Mouse (Mus musculus) embryonic facial prominence, embryonic 14.5 days (tissue): Measurements from ENCODE around the gene Ctc1. TPM values are rescaled to one million over a fixed set of nuclear protein-coding genes. Genes with fewer than 3 reads are reported as not detected.

Experiments used
- ATAC-seq: fragments of 200-750 bp; cut with Nextera tagmentation; 2 replicates; pipeline ENCODE4 v1.8.0; 2017; ENCODE audit warnings: low read depth, moderate number of reproducible peaks, moderate TSS enrichment
- DNase-seq: peaks from one replicate; pipeline ENCODE4 v3.0.0-alpha.2; 2015; ENCODE audit warnings: low spot score
- H3K27ac ChIP-seq: fragments of 300-500 bp; sonication (generic); replicated peaks from 2 replicates; pipeline ENCODE4 v1.5.1; 2014; ENCODE audit warnings: low read depth, mild to moderate bottlenecking, low read length, moderate library complexity
- H3K27me3 ChIP-seq: fragments of 300-500 bp; sonication (generic); replicated peaks from 2 replicates; pipeline ENCODE4 v1.6.1; 2014; ENCODE audit warnings: low read length; ENCODE audit not compliant: control insufficient read depth, insufficient read depth
- H3K36me3 ChIP-seq: fragments of 300-500 bp; sonication (generic); 2 replicates; pipeline ENCODE4 v1.6.1; 2014; ENCODE audit warnings: low read length, mixed read lengths; ENCODE audit not compliant: control insufficient read depth, insufficient read depth
- H3K4me1 ChIP-seq: fragments of 300-500 bp; sonication (generic); 2 replicates; pipeline ENCODE4 v1.6.1; 2014; ENCODE audit warnings: antibody characterized with exemption, low read length; ENCODE audit not compliant: control insufficient read depth, insufficient read depth
- H3K4me2 ChIP-seq: fragments of 300-500 bp; sonication (generic); 2 replicates; pipeline ENCODE4 v1.6.1; 2014; ENCODE audit warnings: low read depth, mild to moderate bottlenecking, low read length, moderate library complexity, mixed read lengths
- H3K4me3 ChIP-seq: fragments of 300-500 bp; sonication (generic); 2 replicates; pipeline ENCODE4 v1.5.1; 2014; ENCODE audit warnings: low read depth, mild to moderate bottlenecking, low read length
- H3K9ac ChIP-seq: fragments of 300-500 bp; sonication (generic); 2 replicates; pipeline ENCODE4 v1.6.1; 2014; ENCODE audit warnings: low read depth, mild to moderate bottlenecking, low read length, moderate library complexity, mixed read lengths
- H3K9me3 ChIP-seq: fragments of 300-500 bp; sonication (generic); 2 replicates; pipeline ENCODE4 v1.6.1; 2016; ENCODE audit warnings: low read length; ENCODE audit not compliant: control insufficient read depth
- WGBS: fragments of 180-500 bp; shearing (Covaris S2); extraction: QIAGEN DNeasy Blood & Tissue Kit; methylation state at CpG from one replicate; pipeline ENCODE4 v1.1.7; 2014; 5-methylcytosine and 5-hydroxymethylcytosine counted together
- polyA plus RNA-seq: library from polyadenylated mRNA; unstranded; fragments of >200 nt; fragmentation: Nextera tagmentation; extraction: Ambion mirVana; gene quantifications from 2 replicates; pipeline ENCODE4 v1.2.1, GENCODE M21; 2014

Ctc1 gene
- polyA plus RNA-seq, 1 experiment from 2014 or later = 36.5 TPM

DNA sequence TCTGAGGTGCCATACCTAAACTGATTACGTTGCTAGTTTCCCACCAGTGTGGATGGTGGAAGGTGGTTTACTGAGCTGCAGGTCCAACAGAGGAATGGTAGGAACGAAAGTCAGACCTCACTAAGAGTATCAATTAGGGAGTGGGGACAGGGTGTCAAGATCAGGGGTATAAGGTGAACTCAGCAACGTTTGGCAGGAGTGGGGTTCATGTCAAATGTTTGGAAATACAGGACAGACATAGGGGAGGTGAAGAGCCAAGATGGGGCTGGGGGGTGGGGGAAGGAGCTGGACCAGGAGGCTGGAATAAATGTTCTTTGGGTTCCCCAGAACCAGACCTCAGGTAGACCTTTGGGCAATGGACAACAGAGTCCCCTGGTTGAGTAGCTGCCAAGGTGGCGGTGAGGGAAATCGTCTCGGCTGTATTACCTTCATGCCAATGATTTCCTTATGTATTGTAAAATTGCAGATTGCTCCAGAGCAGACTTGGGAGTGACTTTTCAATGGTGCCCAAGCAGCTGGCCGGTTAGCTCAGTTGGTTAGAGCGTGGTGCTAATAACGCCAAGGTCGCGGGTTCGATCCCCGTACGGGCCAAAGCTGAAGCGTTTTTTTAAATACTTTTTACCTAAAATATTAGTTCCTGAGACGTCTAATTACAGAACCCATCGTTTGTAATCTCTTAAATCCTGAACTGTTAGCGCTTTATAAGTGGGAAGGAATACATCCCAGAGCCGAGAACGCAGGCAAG, 20.9 kb downstream of the Ctc1 start:
- Histone ChIP-seq H3K4me3 (peak overlapping the region; percentile 53), H3K27me3 (no peaks in the 10 kb centered on the region), H3K27ac (peak overlapping the region; percentile 75), H3K9me3 (no peaks in the 10 kb centered on the region), H3K36me3 (peaks cover 41% of the 10 kb centered on the region), H3K9ac (peak overlapping the region; percentile 67), H3K4me1 (peaks cover 19% of the 10 kb centered on the region), H3K4me2 (peak overlapping the region; percentile 51)
- 10% methylated on average over 20 of the region's 20 CpGs for WGBS
- DNase-seq = peak; percentile 88
- ATAC-seq = no peak

DNA sequence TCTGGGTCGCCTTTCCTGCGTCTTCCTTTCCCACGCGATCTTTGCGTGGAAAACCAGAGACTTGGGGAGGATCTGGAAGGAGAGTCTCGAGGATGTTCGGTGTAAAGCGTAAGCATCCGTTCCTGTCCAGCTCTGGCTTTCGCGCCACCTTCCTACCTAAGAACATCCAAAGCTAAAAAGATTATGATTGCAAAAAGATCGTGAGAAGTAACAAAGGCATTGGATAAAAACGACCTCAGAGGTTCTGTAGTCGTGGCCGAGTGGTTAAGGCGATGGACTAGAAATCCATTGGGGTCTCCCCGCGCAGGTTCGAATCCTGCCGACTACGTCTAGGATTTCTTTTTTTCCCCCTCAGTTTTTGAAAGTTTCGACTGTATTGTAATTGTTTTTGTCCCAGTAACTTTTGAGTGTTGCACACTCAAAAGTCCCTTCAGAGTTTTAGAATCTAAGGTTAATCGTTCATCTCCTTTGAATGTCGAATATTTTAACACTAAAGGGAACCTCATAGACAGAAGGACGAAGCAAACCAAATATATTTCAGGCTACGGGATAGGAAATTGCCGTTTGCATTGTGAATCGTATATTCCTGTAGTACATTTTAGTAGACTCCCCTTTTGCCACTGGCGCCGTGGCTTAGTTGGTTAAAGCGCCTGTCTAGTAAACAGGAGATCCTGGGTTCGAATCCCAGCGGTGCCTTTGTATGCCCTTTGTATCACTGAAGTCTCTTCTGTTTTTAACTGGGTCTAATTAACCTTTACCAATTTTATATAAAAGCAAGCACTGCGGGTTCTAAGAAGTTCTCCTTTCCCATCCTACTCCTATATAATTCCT, 21.7 kb downstream of the Ctc1 start:
- Histone ChIP-seq H3K4me2 (peak overlapping the region; percentile 51), H3K36me3 (peaks cover 35% of the 10 kb centered on the region), H3K27ac (peak overlapping the region; percentile 75), H3K9me3 (no peaks in the 10 kb centered on the region), H3K4me1 (peaks cover 19% of the 10 kb centered on the region), H3K9ac (peak overlapping the region; percentile 67), H3K27me3 (no peaks in the 10 kb centered on the region), H3K4me3 (peak overlapping the region; percentile 53)
- WGBS = under 1% methylated on average over 34 of the region's 34 CpGs
- ATAC-seq (peak; percentile 14), DNase-seq (peak; percentile 94)

DNA sequence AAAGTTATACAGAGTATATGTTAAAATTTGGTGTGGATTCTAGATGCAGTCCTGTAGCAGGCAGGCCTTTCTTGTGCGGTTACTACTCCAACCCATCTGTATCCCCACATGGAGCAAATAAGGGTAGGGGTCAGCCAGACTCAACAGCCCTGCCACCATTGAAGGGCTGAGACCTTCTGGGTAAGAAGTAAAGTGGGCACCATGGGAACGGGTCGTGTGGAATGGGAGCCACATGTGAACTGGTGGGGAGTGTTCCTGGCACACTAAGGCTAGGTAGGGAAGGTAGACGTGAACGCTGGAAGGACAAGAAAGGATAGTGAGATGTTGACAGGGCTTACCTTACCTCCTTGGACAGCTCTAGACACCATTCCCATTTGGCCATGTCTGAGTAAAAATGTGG, 22.5 kb downstream of the Ctc1 start:
- Histone ChIP-seq H3K27ac (no peak overlapping the region), H3K27me3 (no peaks in the 10 kb centered on the region), H3K9me3 (no peaks in the 10 kb centered on the region), H3K4me1 (peaks cover 19% of the 10 kb centered on the region), H3K4me3 (peak overlapping the region; percentile 53; the same call in 1 of the 2 replicates), H3K36me3 (peaks cover 29% of the 10 kb centered on the region), H3K4me2 (peak overlapping the region; percentile 66), H3K9ac (no peak overlapping the region)
- no peak for ATAC-seq
- WGBS = 67% methylated on average over 5 of the region's 5 CpGs
- no peak for DNase-seq

DNA sequence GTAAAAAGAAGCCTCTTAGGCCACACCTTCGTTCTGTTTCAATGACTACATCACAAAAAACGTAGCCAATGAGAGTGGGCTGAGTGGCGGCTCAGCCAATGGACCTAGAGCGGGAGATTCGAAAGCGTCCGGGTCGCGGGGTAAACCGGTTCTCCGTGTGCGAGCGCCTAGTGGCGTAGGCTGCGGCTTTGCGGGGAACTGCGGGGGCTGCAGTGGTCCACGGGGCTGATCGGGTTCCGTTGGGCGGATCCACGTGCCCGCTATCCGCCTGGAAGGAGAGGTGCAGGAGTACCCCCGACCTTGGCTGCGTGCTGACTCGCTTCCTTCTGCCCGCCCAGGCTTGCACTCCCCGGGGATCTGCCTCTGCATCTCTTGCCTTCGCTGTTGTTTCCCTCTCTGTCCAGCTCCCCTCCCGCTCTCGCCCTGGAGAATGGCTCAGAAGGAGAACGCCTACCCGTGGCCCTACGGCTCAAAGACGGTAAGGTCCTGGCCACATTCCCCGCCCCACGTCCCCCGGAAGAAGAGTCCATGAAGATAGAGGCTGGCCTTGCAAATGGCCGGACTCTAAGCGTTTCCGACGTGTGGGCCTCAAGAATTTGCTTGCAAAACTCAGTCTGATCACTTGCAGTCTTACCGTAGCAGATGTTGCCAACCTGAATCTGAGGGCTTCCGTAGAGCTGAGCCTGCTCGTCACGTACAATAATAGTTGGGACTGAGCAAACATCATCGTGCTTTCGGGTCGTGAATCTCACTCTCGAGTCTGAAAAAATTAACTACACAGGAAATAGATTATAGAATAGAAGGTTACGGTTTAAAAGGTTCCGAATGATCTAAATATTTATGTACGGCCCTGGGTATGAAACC, 30.1 kb downstream of the Ctc1 start, which contains the start of gene Aurkb:
Gene Aurkb, plus strand, starts transcription at position 117 of the 864 bp plus-strand sequence.
- DNase-seq (peak; percentile 97), ATAC-seq (peak; percentile 84)
- Histone ChIP-seq H3K9me3 (no peaks in the 10 kb centered on the region), H3K36me3 (peaks cover 26% of the 10 kb centered on the region), H3K27ac (peak within 1 kb of the TSS; percentile 85), H3K27me3 (no peaks in the 10 kb centered on the region), H3K9ac (peak within 1 kb of the TSS; percentile 81), H3K4me2 (peak within 1 kb of the TSS; percentile 80), H3K4me3 (peak within 1 kb of the TSS; percentile 76), H3K4me1 (no peaks in the 10 kb centered on the region)
- under 1% methylated on average over 41 of the region's 54 CpGs for WGBS

DNA sequence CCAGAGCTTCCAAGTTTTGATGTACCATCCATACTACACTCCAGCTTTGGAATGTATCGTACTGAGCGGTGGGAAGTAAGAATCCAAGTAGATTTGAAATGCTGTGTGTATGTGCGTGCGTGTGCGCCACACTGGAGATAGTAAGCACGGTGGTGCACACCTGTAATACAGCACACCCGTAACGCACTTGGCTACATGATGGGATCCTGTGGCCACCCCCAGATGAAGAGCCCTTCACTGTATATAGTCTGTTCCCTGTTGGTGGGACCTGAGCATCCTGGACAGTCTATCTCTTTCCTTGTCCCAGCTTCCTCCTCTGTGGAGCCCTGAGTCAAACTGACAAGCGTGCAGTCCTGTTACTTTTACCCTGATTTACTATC, 30.7 kb downstream of the Ctc1 start:
- Histone ChIP-seq H3K9me3 (no peaks in the 10 kb centered on the region), H3K27ac (peak overlapping the region; percentile 85; the same call in 1 of the 2 replicates), H3K36me3 (peaks cover 32% of the 10 kb centered on the region), H3K27me3 (no peaks in the 10 kb centered on the region), H3K9ac (peak overlapping the region; percentile 81), H3K4me3 (peak overlapping the region; percentile 76), H3K4me2 (peak overlapping the region; percentile 80), H3K4me1 (no peaks in the 10 kb centered on the region)
- WGBS = 10% methylated on average over 9 of the region's 9 CpGs
- DNase-seq (no peak), ATAC-seq (no peak)

DNA sequence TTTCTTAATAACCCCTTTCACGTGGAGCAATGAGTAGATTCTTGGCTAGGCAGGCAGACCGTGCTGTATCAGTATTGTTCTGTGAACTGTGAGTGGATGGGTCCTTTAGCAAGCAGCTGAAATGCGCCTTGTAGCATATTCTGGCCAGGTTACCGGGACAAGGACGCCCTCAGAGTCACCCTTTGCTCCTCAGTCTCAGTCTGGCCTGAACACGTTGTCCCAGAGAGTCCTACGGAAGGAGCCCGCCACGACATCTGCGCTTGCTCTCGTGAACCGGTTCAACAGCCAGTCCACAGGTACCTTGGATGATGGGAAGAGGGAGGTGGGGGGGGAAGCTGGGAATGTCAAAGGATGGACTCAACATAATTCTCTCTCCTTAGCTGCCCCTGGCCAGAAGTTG, 31.9 kb downstream of the Ctc1 start:
- Histone ChIP-seq H3K36me3 (peaks cover 39% of the 10 kb centered on the region), H3K4me3 (no peak overlapping the region), H3K9me3 (no peaks in the 10 kb centered on the region), H3K4me2 (peak overlapping the region; percentile 80; the same call in 1 of the 2 replicates), H3K27ac (no peak overlapping the region), H3K4me1 (no peaks in the 10 kb centered on the region), H3K9ac (no peak overlapping the region), H3K27me3 (no peaks in the 10 kb centered on the region)
- no peak for ATAC-seq
- no peak for DNase-seq
- WGBS = 92% methylated on average over 12 of the region's 12 CpGs

DNA sequence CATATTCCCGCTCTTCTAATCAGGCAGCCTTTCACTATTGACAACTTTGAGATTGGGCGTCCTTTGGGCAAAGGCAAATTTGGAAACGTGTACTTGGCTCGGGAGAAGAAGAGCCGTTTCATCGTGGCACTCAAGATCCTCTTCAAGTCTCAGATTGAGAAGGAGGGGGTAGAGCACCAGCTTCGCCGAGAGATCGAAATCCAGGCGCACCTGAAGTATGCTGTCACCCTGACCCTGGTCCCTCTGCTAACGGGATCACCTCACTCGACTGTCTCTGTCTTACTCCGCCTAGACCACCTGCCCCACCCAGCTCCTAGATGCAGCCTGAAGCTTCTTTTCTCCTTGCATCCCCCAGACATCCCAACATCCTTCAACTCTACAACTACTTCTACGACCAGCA, 32.4 kb downstream of the Ctc1 start:
- Histone ChIP-seq H3K4me1 (no peaks in the 10 kb centered on the region), H3K9me3 (no peaks in the 10 kb centered on the region), H3K27me3 (no peaks in the 10 kb centered on the region), H3K4me2 (no peak overlapping the region), H3K9ac (no peak overlapping the region), H3K36me3 (peaks cover 40% of the 10 kb centered on the region), H3K4me3 (no peak overlapping the region), H3K27ac (no peak overlapping the region)
- ATAC-seq (no peak), DNase-seq (no peak)
- WGBS = 92% methylated on average over 14 of the region's 14 CpGs

DNA sequence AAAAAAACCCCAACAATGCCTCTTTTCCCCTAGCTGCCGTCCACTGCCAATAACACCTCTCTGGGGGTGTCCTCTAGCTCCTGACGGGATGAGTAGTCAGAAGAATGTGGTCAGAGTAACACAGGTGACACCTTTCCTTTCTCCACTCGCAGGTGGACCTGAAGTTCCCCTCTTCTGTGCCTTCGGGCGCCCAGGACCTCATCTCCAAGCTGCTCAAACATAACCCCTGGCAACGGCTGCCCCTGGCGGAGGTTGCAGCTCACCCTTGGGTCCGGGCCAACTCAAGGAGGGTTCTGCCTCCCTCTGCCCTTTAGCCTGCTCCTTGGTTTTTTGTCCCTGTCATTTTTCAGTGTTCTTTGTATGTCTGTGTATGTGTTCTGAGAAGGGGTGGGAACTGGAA, 35.0 kb downstream of the Ctc1 start:
- WGBS = 89% methylated on average over 8 of the region's 8 CpGs
- H3K27me3 ChIP-seq = no peaks in the 10 kb centered on the region
- no peak for ATAC-seq

More for the DNA sequence above, 35.0 kb downstream of the Ctc1 start:
- Histone ChIP-seq H3K36me3 (peaks cover 46% of the 10 kb centered on the region), H3K4me3 (no peak overlapping the region), H3K27ac (no peak overlapping the region), H3K9ac (no peak overlapping the region), H3K4me2 (no peak overlapping the region), H3K9me3 (no peaks in the 10 kb centered on the region), H3K4me1 (no peaks in the 10 kb centered on the region)
- no peak for DNase-seq
